Mouse (Mus musculus) T-helper 2 cell (primary cell): ENCODE results near the gene Sf3a3.

ENCODE experiments used
- in situ Hi-C: fragments of 300-600 bp; cut with MboI, MseI; formaldehyde crosslinking; loops from one replicate; pipeline ENCODE4 v1.15.1; 2025; ENCODE audit warnings: high pct_unique_total_duplicates

The Sf3a3 gene

DNA sequence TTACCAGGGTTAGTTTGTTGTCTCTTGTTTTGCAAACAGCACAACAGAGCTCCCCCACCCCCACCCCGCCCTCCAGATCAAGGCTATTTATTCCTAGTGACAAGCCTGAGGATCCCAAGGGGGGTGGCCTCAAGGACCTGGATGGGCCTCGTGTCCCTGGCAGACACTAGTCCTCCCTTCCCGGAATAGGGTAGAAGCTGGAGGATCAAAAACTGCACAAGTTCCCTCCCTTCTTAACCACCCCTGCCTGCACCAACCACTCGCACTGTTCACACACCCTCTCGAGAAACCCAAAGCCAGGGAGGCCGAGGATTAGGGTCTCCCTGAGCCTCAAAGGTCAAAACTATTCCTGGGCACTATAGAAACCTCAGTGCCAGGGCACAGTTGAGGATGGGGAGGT is 14.8 kb upstream of the Sf3a3 start:
- in situ Hi-C loops, result loop anchor here (5.0 to 10.0 kb wide), 2 partner anchors 428 to 1145 kb away; partner anchors contain the start of gene Zc3h12a

DNA sequence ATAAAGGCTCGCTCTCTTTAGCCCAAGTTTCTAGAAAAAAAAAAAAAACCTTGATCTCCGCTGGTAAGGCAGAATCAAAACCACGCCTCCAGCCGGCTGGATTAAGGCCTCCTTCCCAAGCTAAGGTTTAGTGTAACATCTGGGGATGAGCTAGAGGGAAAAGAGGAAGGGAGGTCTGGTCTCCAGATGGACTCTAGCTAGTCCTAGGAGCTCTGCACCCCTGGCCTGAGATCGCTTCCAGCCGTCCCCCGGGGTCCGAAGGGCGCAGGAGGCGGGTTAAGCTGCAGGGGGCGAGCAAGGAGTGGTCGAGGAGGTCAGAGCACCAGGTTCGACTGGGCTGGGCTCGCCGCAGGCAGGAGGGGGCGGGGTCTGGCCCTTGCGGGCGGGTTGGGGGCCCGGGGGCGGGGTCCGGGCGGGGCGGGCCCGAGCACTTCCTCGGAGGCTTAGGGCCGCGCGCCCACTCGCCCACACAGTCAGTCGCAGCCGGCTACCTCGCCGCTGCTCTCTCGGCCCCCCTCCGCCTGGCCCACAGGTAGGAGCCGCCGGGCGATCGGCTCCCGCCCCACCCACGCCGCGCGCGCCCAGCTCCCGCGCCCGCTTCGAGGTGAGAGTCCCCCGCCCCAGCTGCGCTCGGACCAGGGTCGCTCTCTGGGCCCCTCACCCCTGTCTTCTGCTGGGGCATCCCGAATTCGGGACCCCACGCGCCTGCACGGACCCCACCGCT is 14.2 kb upstream of the Sf3a3 start, which contains the start of gene Fhl3:
Gene Fhl3, plus strand, starts transcription at position 454 of the 724 bp plus-strand sequence.
- in situ Hi-C loops, result loop anchor here (5.0 to 10.0 kb wide), 2 partner anchors 427 to 1146 kb away; partner anchors contain the start of gene Zc3h12a

DNA sequence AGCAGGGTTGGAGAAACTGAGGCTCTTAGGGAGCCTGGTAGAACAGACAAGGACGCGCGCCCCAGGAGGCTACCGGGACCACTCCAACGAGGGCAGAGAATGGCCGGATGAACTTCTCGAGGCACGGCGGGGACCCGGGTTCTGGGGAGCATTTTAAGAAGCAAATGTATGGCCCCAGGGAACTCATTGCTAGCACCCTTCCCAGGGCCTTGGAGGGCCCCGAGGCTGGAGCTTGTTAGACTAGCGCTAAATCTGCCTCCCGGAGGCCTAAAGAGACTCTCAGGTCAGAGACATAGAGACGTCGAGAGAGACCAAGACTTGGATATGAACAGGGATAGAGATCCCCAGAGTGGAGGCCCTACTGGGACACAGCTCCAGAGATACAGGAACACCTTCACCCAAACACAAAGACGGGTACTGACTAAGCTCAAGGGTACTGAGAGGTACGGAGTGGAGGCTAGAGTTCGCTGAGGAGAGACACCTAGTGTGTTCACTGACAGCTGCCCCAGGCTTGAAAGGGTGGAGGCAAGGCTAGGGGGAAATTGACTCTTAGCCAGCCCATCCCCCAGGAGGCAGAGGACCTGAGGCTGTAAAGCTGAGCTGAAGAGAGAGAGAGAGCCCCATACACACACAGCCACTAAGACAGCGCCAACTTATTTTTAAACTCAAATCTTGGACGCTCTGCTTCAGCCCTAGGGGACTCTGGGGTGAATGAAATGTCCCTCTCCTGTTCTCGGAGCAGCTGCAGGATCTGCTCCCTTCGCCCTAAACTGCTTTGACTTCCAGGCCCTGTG is 13.3 kb upstream of the Sf3a3 start:
- in situ Hi-C loops, result loop anchor here (5.0 to 10.0 kb wide), 2 partner anchors 426 to 1146 kb away; partner anchors contain the start of gene Zc3h12a

DNA sequence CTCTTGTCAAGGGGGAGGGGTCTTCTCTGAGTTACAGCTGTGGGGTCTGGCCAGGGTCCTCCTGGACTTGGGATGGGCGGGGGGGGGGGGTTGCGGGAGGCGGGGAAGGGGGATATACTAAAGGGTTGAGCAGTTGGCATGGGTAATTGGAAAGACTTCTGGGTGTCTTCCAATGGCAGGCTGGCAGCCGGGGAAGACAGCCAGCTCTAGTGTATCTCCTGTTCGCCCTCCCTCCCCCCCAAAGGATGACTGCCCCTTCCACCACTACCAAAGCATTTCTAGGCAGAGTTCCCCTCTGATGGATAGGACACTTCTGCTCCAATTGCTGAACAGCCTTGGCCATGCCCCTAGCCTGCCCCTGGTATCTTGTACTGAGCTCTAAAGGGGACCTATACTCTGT is 12.7 kb upstream of the Sf3a3 start:
- in situ Hi-C loops, result loop anchor here (5.0 to 10.0 kb wide), 2 partner anchors 425 to 1147 kb away; partner anchors contain the start of gene Zc3h12a

DNA sequence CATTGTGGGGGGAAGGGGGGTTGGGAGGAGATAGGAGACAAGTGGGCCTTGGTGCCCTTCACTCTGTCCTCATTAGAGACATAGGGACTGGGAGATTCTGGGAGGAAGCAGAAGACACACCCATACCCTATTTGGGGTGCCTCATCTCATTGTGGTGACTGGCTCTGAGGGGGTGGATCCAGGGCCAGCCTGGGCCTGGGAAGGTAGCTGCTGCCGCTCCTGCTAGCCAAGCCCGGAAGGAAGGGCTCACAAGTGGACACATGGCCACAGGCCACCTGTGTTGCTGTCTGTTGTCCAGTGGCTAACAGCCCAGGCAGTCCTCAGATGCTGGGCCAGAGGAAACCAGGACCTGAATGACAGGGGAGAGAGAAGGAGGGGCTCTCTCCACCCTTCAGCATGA is 11.2 kb upstream of the Sf3a3 start:
- in situ Hi-C loops, result loop anchor here (5.0 to 10.0 kb wide), 2 partner anchors 424 to 1149 kb away; partner anchors contain the start of gene Zc3h12a

DNA sequence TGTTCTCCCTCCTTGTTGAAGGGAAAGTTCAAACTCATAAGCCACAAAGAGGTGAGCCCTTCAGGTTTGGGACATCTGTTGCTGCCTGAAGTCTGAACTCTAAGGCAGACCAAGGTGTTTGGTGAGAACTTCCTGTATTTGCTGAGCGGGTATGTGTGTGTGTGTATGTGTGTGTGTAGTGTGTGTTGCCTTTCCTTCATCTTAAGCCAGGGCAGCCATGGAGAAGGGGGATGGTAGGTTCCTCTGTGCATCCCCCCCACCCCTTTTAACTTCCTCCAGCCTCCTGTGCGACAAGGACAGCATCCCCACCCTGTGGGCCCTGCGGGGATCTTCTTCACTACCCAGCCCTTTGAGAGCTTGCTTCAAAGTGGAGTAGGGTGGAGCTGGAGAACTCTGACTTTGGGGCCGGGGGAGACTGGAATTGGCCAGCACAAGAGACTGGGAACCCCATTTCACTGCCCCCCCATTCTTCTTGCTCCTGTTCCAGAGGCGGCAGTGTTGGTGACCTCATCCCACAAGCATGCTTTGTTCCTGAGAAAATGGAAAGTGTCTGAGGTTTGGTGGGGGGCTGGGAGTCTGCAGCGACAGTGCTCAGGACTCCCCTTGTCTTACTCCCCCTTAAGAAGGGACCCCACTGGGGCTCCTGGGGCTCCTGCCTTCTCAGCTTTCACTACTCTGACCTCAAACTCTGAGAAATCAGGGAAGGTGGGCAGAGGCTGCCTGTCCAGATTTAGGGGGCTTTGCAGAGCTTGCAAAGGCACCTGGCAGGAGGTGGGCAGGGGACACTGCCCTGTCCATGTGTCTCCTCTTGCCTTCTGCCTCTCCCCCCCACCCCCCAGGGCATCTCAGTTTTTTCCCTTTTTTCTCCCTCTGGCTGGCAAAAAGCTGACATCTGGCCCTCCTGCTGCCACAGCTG is 10.4 kb upstream of the Sf3a3 start:
- in situ Hi-C loops, result loop anchor here (5.0 to 10.0 kb wide), 2 partner anchors 423 to 1149 kb away; partner anchors contain the start of gene Zc3h12a

DNA sequence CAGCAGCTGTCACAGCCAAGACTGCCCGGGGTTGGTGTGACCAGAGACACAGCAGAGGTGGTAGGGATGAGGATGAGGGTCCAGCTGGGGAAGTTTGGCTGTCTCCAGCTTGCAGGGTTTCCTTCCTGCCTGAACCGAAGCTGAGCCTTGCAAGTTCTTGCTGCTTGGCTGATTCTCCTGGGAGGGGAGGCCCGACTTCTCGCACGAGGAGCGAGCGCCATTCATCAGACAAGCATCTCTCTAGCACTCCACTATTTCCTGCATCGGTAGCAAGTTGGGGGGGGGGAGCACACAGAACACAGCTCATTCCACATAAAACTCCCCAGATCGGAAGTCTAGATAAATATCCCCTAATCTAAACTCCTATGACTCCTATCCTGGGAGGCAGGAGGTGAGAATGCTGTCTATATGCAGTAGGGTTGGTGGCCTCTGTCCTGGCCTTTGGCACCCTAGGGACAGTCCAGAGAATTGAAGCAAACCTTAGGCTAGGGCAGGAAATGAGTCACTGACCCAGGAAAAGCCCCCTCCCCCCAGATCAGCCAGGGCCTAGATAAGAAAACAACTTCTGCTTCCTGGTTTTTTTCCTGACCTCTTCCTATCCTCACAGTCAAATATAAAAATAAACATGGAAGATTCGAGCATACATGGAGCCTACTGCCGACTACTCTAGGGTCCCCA is 9.6 kb upstream of the Sf3a3 start:
- in situ Hi-C loops, result loop anchor here (5.0 to 10.0 kb wide), 2 partner anchors 422 to 1150 kb away; partner anchors contain the start of gene Zc3h12a

DNA sequence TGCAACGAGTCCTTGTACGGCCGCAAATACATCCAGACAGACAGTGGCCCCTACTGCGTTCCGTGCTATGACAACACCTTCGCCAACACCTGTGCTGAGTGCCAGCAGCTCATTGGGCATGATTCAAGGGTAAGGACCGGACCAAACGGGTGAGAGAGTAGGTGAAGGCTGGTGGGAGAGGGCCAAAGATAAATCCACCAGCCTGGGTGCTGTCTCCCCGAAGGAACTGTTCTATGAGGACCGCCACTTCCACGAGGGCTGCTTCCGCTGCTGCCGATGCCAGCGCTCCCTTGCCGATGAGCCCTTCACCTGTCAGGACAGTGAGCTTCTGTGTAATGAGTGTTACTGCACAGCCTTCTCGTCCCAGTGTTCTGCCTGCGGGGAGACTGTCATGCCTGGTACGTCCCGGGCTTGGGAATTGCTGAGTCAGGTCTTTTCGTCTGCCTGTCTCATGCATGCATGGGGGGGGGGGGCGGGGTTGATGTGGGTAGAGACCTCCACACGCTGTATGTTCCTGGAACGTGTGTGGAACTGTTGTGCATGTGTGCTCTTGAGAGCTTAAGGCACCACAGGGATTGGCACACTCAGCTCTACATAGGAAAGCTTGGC is 8.8 kb upstream of the Sf3a3 start:
- in situ Hi-C loops, result loop anchor here (10.0 kb wide), 1 partner anchor 1151 kb away; no protein-coding TSS in a partner anchor

DNA sequence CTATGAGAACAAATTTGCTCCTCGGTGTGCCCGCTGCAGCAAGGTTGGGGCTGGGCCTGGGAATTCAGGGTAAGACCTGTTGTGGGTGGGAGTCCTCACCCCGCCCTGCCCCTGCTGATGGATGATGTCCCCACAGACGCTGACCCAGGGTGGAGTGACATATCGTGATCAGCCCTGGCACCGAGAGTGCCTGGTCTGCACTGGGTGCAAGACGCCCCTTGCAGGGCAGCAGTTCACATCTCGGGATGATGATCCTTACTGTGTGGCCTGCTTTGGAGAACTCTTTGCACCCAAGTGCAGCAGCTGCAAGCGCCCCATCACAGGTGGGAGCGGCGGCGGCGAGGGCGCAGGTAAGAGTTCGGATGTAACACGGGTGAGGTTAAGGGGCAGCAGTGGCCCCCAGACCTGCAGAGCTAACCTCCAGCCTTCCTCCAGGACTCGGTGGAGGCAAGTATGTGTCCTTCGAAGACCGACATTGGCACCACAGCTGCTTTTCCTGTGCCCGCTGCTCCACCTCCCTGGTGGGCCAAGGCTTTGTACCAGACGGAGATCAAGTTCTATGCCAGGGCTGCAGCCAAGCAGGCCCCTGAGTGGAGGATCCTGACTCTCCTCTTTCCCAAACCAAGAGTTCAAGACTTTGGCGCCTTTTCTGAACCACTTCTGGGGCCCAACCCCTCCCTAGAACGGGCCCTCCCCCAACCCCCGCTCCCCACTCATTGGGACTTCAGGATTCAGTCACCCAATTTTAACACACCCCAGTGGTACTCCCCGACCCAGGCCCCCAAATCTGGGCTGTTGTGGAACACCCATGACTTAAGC is 7.0 kb upstream of the Sf3a3 start:
- in situ Hi-C loops, result loop anchor here (10.0 kb wide), 1 partner anchor 1153 kb away; no protein-coding TSS in a partner anchor

DNA sequence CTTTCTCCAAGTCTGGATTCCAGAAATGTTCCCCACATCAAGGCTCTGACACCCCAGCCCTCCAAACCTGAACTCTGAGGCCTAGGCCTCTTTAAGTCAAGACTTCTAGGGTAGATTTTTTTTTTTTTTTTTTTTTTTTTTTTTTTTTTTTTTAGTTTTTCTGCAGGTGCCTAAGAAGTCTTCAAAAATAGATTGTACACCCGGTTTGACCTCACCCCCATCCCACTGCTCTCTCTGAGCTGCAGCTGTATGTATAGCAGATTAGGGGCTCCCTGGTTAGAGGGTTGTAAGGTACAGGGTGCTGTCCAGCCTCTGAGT is 6.4 kb upstream of the Sf3a3 start:
- in situ Hi-C loops, result loop anchor here (10.0 kb wide), 1 partner anchor 1153 kb away; no protein-coding TSS in a partner anchor

DNA sequence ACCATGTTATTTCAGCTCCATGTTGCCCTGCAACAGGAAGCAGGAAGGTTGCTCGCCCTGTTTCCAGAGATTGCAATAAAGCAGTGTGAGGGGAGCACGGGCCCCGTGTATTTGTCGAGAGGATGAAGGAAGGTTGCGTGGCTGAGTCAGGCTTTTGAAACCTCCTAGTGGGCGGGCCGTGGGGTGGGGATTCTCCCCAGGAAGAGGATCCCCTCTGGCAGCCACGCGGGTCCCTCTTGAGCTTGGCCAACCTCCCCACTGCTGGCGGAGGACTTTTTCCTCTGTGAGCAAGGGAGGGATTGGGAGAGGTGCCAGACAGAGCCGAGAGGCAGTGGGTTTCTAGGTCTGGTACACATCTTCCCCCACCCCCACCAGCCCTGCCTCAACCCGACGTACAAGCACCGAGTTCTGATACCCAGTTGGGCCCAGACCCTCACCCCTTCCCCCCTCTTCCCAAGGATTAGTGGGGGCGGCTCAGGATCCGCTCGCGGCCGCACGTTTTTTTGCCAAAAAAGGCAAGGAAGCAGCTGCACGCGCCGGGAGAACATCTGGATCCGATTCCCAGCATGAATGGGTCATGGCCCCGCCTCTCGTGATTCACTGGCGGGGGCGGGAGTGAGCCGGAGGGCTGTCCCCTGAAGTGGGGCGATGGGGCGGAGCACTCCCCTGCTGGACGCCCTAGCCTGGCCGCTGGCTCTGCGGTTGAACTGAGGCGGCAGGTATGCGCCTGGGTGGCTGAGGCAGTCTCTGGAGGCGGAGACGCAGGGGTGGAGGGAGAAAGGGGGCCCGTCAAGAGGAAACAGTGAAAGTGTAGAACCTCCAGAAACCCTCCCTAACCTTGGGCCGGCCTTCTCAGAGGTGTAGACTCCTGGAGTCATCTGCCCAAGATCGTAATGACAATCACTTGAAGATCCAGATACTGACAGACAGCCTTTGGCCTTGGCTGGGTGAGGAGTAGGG is 5.8 kb upstream of the Sf3a3 start:
- in situ Hi-C loops, result loop anchor here (10.0 kb wide), 1 partner anchor 1154 kb away; no protein-coding TSS in a partner anchor

DNA sequence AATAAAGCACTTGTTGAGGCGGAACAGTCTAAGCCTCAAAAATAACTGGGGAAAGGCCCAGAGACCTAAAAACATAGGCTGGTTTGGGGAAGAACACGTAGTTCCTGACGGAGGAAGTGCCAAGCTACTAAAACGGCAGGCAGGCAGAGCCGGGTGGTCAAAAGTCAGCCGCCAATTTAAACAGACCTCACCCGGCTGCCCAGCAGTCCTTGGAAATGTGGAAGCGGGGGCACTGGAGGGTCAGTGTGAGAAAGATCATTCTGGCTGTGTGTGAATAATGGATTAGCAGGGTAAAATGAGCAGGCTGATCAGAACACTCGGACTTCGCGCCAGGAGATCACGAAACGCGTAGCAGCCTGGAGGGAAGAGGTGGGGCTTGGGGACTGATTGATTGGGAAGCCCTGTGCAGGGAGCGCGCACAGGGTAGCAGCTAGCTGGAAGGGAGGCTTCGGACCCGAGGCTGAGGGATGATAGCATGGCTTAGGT is 4.6 kb upstream of the Sf3a3 start:
- in situ Hi-C loops, result loop anchor here (5.0 to 10.0 kb wide), 3 partner anchors 52 to 1155 kb away; no protein-coding TSS in a partner anchor

DNA sequence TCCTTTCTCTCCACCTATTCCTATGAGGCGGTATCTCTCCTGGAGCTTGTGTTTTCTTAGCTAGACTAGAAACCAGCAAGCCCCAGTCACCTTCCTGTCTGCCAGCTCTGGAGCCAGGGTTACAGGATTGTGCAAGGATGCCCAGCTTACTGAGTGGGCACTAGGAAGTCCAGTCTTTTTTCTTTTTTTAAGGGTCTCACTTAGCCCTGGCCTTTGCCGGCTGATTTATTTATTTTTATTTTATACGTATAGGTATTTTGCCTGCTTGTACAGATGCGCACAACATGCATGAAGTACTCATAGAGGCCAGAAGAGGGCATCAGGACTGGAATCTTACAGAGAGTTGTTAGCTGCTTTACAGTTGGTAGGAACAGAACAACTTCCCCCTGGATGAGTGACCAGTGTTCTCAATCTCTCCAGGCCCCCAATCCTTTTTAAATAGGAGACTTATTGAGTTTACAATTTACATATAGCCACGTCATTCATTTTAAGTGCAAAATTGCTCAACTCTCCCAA is 3.7 kb upstream of the Sf3a3 start:
- in situ Hi-C loops, result loop anchor here (5.0 kb wide), 2 partner anchors 51 to 81 kb away; no protein-coding TSS in a partner anchor

DNA sequence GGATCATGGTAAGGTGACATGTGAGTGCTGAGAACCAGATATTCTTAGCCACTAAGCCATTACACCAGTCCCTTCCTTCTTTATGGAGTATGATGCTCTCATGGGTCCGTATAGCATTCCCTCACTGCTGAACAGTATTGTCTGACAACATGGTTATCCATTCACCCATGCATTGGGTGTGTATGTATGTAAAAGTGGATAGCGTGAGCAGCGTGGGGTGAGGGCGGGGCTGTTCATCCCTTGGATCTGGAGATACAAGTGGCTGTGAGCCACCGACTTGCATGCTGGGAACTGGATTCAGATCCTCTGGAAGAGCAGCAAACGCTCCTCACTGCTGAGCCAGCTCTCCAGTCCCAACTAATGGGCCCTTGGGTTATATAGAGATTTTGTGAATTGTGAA is 2.0 kb upstream of the Sf3a3 start:
- in situ Hi-C loops, result loop anchor here (5.0 kb wide), 2 partner anchors 50 to 80 kb away; no protein-coding TSS in a partner anchor

DNA sequence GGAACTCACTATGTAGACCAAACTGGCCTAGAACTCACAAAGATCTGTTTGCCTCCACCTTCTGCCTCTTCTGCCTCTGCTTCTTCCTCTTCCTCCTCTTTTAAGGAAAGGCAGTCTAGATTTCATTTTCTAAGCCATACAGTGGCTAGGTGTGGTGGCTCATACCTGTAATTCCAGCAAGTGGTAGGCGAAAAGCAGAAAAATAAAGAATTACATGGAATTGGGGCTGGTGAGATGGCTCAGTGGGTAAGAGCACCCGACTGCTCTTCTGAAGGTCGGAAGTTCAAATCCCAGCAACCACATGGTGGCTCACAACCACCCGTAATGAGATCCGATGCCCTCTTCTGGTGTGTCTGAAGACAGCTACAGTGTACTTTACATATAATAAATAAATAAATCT is 726 bp upstream of the Sf3a3 start:
- in situ Hi-C loops, result loop anchor here (5.0 kb wide), 2 partner anchors 48 to 78 kb away; no protein-coding TSS in a partner anchor

DNA sequence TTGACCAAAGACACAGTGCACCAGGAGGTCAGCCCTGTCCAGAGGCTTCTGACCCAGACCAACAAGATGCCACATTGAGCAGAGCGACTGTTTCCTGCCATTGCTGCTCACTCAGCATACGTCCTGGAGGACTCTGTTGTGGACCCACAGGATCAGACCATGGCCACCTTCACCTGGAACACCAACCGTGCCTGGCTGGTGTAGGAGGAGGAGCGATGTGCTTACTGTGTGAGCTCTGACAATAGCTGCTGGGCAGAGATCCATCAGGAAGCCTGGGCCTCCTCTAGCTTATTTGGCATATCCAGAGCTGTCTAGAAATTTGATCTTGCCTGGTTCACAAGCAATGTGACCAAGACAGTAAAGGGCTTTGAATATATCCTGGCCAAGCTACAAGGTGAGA is 4.5 kb downstream of the Sf3a3 start:
- in situ Hi-C loops, result no loop called here

DNA sequence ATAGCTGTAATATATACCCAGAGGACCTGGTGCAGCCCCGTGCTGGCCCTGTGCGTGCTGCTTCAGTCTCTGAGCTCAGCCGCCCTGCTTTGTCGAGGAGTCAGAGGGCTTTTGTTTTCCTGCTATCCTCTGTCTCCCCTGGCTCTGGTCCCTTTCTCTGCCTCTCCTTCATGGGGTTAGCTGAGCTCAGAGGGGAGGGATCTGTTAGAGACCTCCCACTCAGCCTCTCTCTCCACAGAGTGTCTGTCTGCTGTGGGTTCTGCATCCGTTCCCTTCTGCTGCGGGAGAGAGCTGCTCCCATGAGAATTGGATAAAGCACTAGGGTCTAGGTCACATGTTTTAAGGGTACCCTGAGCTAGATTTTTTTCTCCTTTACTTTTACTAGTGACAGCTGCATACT is 11.5 kb downstream of the Sf3a3 start:
- in situ Hi-C loops, result no loop called here
